Mouse (Mus musculus): ENCODE measurements around the gene F2.

GRCm38 (mm10) chr2:91664780-91665179, 28.6 kb upstream of the F2 start:
- TF ChIP-seq CTCF (IDR thresholded peaks at IDR 0.05; ENCODE audit: control insufficient read depth, insufficient read depth, insufficient replicate concordance, low read depth, low read length) (no peak), POLR2A (IDR thresholded peaks at IDR 0.05; ENCODE audit: control insufficient read depth, low read depth, low read length) (no peak)
